8 mouse cellular contexts compared by ENCODE assay signal in genomic region chr8:125369491-125370236, GRCm38 (mm10).
DNase-seq lines count a peak whose midpoint lies in the region; ATAC-seq lines count a peak whose summit lies in the region.
"Had no signal": no experiment of that assay in that cellular context is flagged by ENCODE, and none has a peak within 500 bp of the region (broad histone marks: within the 10 kb centered on the region; RNA-seq: fewer than 3 reads in every experiment).

No protein-coding gene starts in this region.

- peak; percentile 65 for DNase-seq in testis, postnatal 10 days (ENCODE audit: low spot score)
- no peak for DNase-seq in testis, postnatal 14 days (ENCODE audit: low spot score)
- peak; percentile 66 to 69 for DNase-seq in heart, postnatal 10 days
- DNase-seq in frontal cortex, postnatal 10 days (ENCODE audit: low spot score in 2 of 2), result no peak
- DNase-seq in thymus, postnatal 25 days, result no peak
- no peak for DNase-seq in c-Kit-positive CD71-positive TER-119-positive erythroid progenitor cells, embryonic 14.5 days (ENCODE audit: low spot score)
- DNase-seq: liver, embryonic 13.5 days had no signal

- H3K4me1 ChIP-seq in limb, embryonic 12.5 days (replicated peaks), result peaks cover 21% of the 10 kb centered on the region
- H3K4me1 ChIP-seq: liver, embryonic 13.5 days had no signal

- no peaks in the 10 kb centered on the region for H3K36me3 ChIP-seq in limb, embryonic 12.5 days
- H3K36me3 ChIP-seq: liver, embryonic 13.5 days had no signal

- peak; percentile 40; the same call in 1 of the 2 replicates for ATAC-seq in limb, embryonic 12.5 days (ENCODE audit: insufficient number of reproducible peaks, insufficient read depth, low FRiP score, low TSS enrichment, low read depth)

- 47% methylated on average over 8 of the region's 8 CpGs for WGBS in limb, embryonic 12.5 days

- no peak overlapping the region for H3K4me3 ChIP-seq in limb, embryonic 12.5 days (replicated peaks)
- H3K4me3 ChIP-seq: liver, embryonic 13.5 days had no signal

- intact Hi-C loops in heart, postnatal 10 days (cut with DNase I), result loop anchor here (2.0 to 5.0 kb wide), 2 partner anchors 15 to 77 kb away; no protein-coding TSS in a partner anchor

- 0 out of 2 replicates have a peak, but pooled peaks cover 4% of the 10 kb centered on the region for H3K27me3 ChIP-seq in limb, embryonic 12.5 days
- H3K27me3 ChIP-seq: liver, embryonic 13.5 days had no signal

- H3K27ac ChIP-seq in limb, embryonic 12.5 days, result peak overlapping the region; percentile 66
- H3K27ac ChIP-seq: liver, embryonic 13.5 days had no signal

- H3K4me2 ChIP-seq in limb, embryonic 12.5 days, result no peak overlapping the region
- H3K4me2 ChIP-seq: liver, embryonic 13.5 days had no signal

- no peaks in the 10 kb centered on the region for H3K9me3 ChIP-seq in limb, embryonic 12.5 days
- H3K9me3 ChIP-seq: liver, embryonic 13.5 days had no signal

- no peak overlapping the region for H3K9ac ChIP-seq in limb, embryonic 12.5 days (replicated peaks)
- H3K9ac ChIP-seq: liver, embryonic 13.5 days had no signal

Comparison
In these comparisons a context has a peak if more than half of its experiments do, and no peak if none do; other contexts are left out.
1. DNase-seq: peak in testis, postnatal 10 days (single experiment) and heart, postnatal 10 days (2 of 2); none in testis, postnatal 14 days (single experiment), frontal cortex, postnatal 10 days (0 of 2), thymus, postnatal 25 days (single experiment) and c-Kit-positive CD71-positive TER-119-positive erythroid progenitor cells, embryonic 14.5 days (single experiment).